ENCODE assay signal across 8 mouse cellular contexts in the genomic region with DNA sequence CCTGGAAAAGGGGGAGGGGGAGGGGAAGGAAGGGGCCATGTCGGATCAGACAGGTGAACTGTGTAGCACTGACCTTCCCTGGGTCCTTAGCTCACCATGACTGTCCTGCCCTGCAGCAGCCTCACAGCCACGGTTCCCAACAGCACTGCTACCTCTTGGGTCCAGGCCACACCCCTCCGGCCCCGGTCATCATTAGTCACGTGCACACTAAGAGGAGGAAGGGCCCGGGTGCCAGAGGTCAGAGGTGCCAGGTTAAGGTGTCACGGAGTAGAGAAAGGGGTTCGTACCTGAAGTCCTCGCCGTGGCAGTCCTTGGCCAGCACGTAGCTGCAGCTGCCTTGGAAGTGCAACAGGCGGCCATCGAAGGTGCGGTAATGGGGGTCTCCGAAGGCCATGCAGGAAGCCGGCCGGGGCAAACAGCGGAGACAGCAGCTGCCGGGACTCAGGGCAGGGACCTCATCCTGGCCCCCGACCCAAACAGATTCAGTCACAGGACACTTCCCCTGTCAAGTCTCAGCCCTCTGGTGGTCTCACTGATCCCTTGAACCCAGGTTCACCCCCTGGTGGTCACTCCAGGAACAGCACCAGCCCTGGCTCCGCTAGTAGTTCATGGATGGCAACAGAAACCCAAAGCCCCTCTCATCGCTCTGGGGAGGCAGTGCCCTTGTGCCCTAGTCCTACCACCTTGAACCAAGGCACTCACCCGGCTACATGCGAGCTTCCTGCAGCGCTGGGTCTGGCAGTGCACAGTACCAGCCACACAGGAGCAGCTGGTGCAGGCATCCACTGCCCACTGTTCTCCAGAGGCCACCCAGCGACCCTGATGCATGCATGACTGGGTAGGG. TPM values are rescaled to one million over a fixed set of nuclear protein-coding genes. Genes with fewer than 3 reads are reported as not detected.
DNase-seq lines count a peak whose midpoint lies in the region; ATAC-seq and TF ChIP-seq lines count a peak whose summit lies in the region.

No protein-coding gene starts in this region.

- TF ChIP-seq CTCF in lung, embryonic 14.5 days (IDR thresholded peaks at IDR 0.05; ENCODE audit: low read depth): peak; percentile 99

- no peaks in the 10 kb centered on the region for H3K9me3 ChIP-seq in heart, embryonic 12.5 days (replicated peaks)
- no peaks in the 10 kb centered on the region for H3K9me3 ChIP-seq in kidney, embryonic 16.5 days (ENCODE audit: low read length)
- no peaks in the 10 kb centered on the region for H3K9me3 ChIP-seq in lung, embryonic 14.5 days (ENCODE audit: low read depth, low read length)
- no peaks in the 10 kb centered on the region for H3K9me3 ChIP-seq in neural tube, embryonic 15.5 days (replicated peaks)

- peak; percentile 81 for ATAC-seq in heart, embryonic 12.5 days (ENCODE audit: insufficient number of reproducible peaks, low FRiP score)
- ATAC-seq in kidney, embryonic 16.5 days (ENCODE audit: low FRiP score, low TSS enrichment): peak; percentile 79
- ATAC-seq in lung, embryonic 14.5 days (ENCODE audit: insufficient read depth): peak; percentile 59
- ATAC-seq in neural tube, embryonic 15.5 days (ENCODE audit: low FRiP score): peak; percentile 36

- peak; percentile 70 for DNase-seq in A20 (ENCODE audit: low read depth, low spot score)
- peak; percentile 28 for DNase-seq in T-cell, adult 2 months (ENCODE audit: low spot score)
- peak; percentile 86 for DNase-seq in embryo, embryonic 11 days
- peak; percentile 90 for DNase-seq in lung, embryonic 14.5 days
- peak; percentile 85 for DNase-seq in thymus, postnatal 14 days

- peaks cover 7% of the 10 kb centered on the region; the same call in 1 of the 2 replicates for H3K4me1 ChIP-seq in heart, embryonic 12.5 days (replicated peaks)
- H3K4me1 ChIP-seq in kidney, embryonic 16.5 days (ENCODE audit: insufficient read depth, low read length): peaks cover 10% of the 10 kb centered on the region; the same call in 1 of the 2 replicates
- H3K4me1 ChIP-seq in lung, embryonic 14.5 days (ENCODE audit: insufficient read depth): no peaks in the 10 kb centered on the region
- H3K4me1 ChIP-seq in neural tube, embryonic 15.5 days: peaks cover 6% of the 10 kb centered on the region

- H3K4me3 ChIP-seq in heart, embryonic 12.5 days: peak overlapping the region; percentile 44
- peak overlapping the region; percentile 46 for H3K4me3 ChIP-seq in kidney, embryonic 16.5 days (ENCODE audit: low read length)
- peak overlapping the region; percentile 36 for H3K4me3 ChIP-seq in lung, embryonic 14.5 days (ENCODE audit: low read depth, low read length)
- peak overlapping the region; percentile 29 for H3K4me3 ChIP-seq in neural tube, embryonic 15.5 days (replicated peaks)

- H3K27ac ChIP-seq in heart, embryonic 12.5 days (ENCODE audit: poor library complexity, severe bottlenecking): no peak overlapping the region
- H3K27ac ChIP-seq in kidney, embryonic 16.5 days (ENCODE audit: low read length): no peak overlapping the region
- H3K27ac ChIP-seq in lung, embryonic 14.5 days (ENCODE audit: low read depth): no peak overlapping the region
- no peak overlapping the region for H3K27ac ChIP-seq in neural tube, embryonic 15.5 days (replicated peaks)

- 0 out of 2 replicates have a peak, but pooled peaks cover 3% of the 10 kb centered on the region for H3K36me3 ChIP-seq in heart, embryonic 12.5 days
- no peaks in the 10 kb centered on the region for H3K36me3 ChIP-seq in kidney, embryonic 16.5 days (ENCODE audit: insufficient read depth, low read length)
- H3K36me3 ChIP-seq in lung, embryonic 14.5 days (ENCODE audit: insufficient read depth): 0 out of 2 replicates have a peak, but pooled peaks cover 8% of the 10 kb centered on the region
- no peaks in the 10 kb centered on the region for H3K36me3 ChIP-seq in neural tube, embryonic 15.5 days

- H3K4me2 ChIP-seq in heart, embryonic 12.5 days: peak overlapping the region; percentile 75
- H3K4me2 ChIP-seq in kidney, embryonic 16.5 days (replicated peaks; ENCODE audit: low read depth, low read length): peak overlapping the region; percentile 83
- peak overlapping the region; percentile 70 for H3K4me2 ChIP-seq in lung, embryonic 14.5 days
- H3K4me2 ChIP-seq in neural tube, embryonic 15.5 days: peak overlapping the region; percentile 62

- 6% methylated on average over 26 of the region's 26 CpGs for WGBS in heart, embryonic 12.5 days
- 6% methylated on average over 24 of the region's 26 CpGs for WGBS in kidney, embryonic 16.5 days
- 8% methylated on average over 26 of the region's 26 CpGs for WGBS in lung, embryonic 14.5 days
- WGBS in neural tube, embryonic 15.5 days: 7% methylated on average over 26 of the region's 26 CpGs

- peak overlapping the region; percentile 52 for H3K9ac ChIP-seq in heart, embryonic 12.5 days
- peak overlapping the region; percentile 60 for H3K9ac ChIP-seq in kidney, embryonic 16.5 days (replicated peaks; ENCODE audit: low read length)
- H3K9ac ChIP-seq in lung, embryonic 14.5 days: no peak overlapping the region
- peak overlapping the region; percentile 41; the same call in 1 of the 2 replicates for H3K9ac ChIP-seq in neural tube, embryonic 15.5 days (replicated peaks)

- H3K27me3 ChIP-seq in heart, embryonic 12.5 days (replicated peaks): peaks cover 14% of the 10 kb centered on the region; the same call in 1 of the 2 replicates
- H3K27me3 ChIP-seq in kidney, embryonic 16.5 days (ENCODE audit: insufficient read depth, low read length): no peaks in the 10 kb centered on the region
- no peaks in the 10 kb centered on the region for H3K27me3 ChIP-seq in lung, embryonic 14.5 days (ENCODE audit: insufficient read depth, low read length)
- H3K27me3 ChIP-seq in neural tube, embryonic 15.5 days (replicated peaks): peaks cover 11% of the 10 kb centered on the region

RNA-seq across cellular contexts. Expression of a gene that starts 13.7 kb away (rescaled TPM):
- polyA plus RNA-seq in heart, embryonic 12.5 days (2016; fragmentation: Nextera tagmentation; extraction: Ambion mirVana): not detected in 2 replicates
- 0.30 and 0.37 TPM in 2 replicates for polyA plus RNA-seq in kidney, embryonic 16.5 days (2015; fragmentation: Nextera tagmentation; extraction: Ambion mirVana)
- not detected in 2 replicates for polyA plus RNA-seq in lung, embryonic 14.5 days (2014; fragmentation: Nextera tagmentation; extraction: Ambion mirVana)
- 0.40 and 0.68 TPM in 2 replicates for polyA plus RNA-seq in neural tube, embryonic 15.5 days (2015; fragmentation: Nextera tagmentation; extraction: Ambion mirVana)

RNA-seq across cellular contexts. Expression of a gene that starts 17.4 kb away (rescaled TPM):
- 175 and 189 TPM in 2 replicates for polyA plus RNA-seq in heart, embryonic 12.5 days (2016; fragmentation: Nextera tagmentation; extraction: Ambion mirVana)
- 302 and 320 TPM in 2 replicates for polyA plus RNA-seq in kidney, embryonic 16.5 days (2015; fragmentation: Nextera tagmentation; extraction: Ambion mirVana)
- 182 and 184 TPM in 2 replicates for polyA plus RNA-seq in lung, embryonic 14.5 days (2014; fragmentation: Nextera tagmentation; extraction: Ambion mirVana)
- polyA plus RNA-seq in neural tube, embryonic 15.5 days (2015; fragmentation: Nextera tagmentation; extraction: Ambion mirVana): 347 and 386 TPM in 2 replicates

RNA-seq across cellular contexts. Expression of a gene that starts 22.8 kb away (rescaled TPM):
- 10.6 and 15.4 TPM in 2 replicates for polyA plus RNA-seq in heart, embryonic 12.5 days (2016; fragmentation: Nextera tagmentation; extraction: Ambion mirVana)
- polyA plus RNA-seq in kidney, embryonic 16.5 days (2015; fragmentation: Nextera tagmentation; extraction: Ambion mirVana): 34.5 and 36.3 TPM in 2 replicates
- 17.3 and 22.0 TPM in 2 replicates for polyA plus RNA-seq in lung, embryonic 14.5 days (2014; fragmentation: Nextera tagmentation; extraction: Ambion mirVana)
- 19.0 and 21.5 TPM in 2 replicates for polyA plus RNA-seq in neural tube, embryonic 15.5 days (2015; fragmentation: Nextera tagmentation; extraction: Ambion mirVana)

RNA-seq across cellular contexts. Expression of a gene that starts 41.5 kb away (rescaled TPM):
- polyA plus RNA-seq in heart, embryonic 12.5 days (2016; fragmentation: Nextera tagmentation; extraction: Ambion mirVana): 11.2 and 12.5 TPM in 2 replicates
- 6.0 and 8.0 TPM in 2 replicates for polyA plus RNA-seq in kidney, embryonic 16.5 days (2015; fragmentation: Nextera tagmentation; extraction: Ambion mirVana)
- polyA plus RNA-seq in lung, embryonic 14.5 days (2014; fragmentation: Nextera tagmentation; extraction: Ambion mirVana): 3.7 and 4.2 TPM in 2 replicates
- 2.7 and 4.9 TPM in 2 replicates for polyA plus RNA-seq in neural tube, embryonic 15.5 days (2015; fragmentation: Nextera tagmentation; extraction: Ambion mirVana)

RNA-seq across cellular contexts. Expression of a gene that starts 51.9 kb away (rescaled TPM):
- polyA plus RNA-seq in heart, embryonic 12.5 days (2016; fragmentation: Nextera tagmentation; extraction: Ambion mirVana): 90.7 and 98.1 TPM in 2 replicates
- polyA plus RNA-seq in kidney, embryonic 16.5 days (2015; fragmentation: Nextera tagmentation; extraction: Ambion mirVana): 7.9 and 8.0 TPM in 2 replicates
- 8.8 and 10.1 TPM in 2 replicates for polyA plus RNA-seq in lung, embryonic 14.5 days (2014; fragmentation: Nextera tagmentation; extraction: Ambion mirVana)
- 5.2 and 5.3 TPM in 2 replicates for polyA plus RNA-seq in neural tube, embryonic 15.5 days (2015; fragmentation: Nextera tagmentation; extraction: Ambion mirVana)

Comparison
In these comparisons a context has a peak if more than half of its experiments do, and no peak if none do; other contexts are left out.
1. DNase-seq: peak in every context shown above with its lines; median percentile 90 in lung, embryonic 14.5 days; 86 in embryo, embryonic 11 days; 85 in thymus, postnatal 14 days; 70 in A20; 28 in T-cell, adult 2 months.